Mouse (Mus musculus) ovary, adult 18-20 months (tissue): ENCODE results near the gene Ccdc84.
"Not testable (repeated sequence)": the region's sequence is repeated elsewhere in the genome, so short reads cannot be mapped to it uniquely, and the experiment has no call there.

Experiments used
- DNase-seq: peaks from one replicate; pipeline ENCODE4 v3.0.0; 2022; ENCODE audit warnings: low spot score, mixed read lengths

Gene Ccdc84

DNA sequence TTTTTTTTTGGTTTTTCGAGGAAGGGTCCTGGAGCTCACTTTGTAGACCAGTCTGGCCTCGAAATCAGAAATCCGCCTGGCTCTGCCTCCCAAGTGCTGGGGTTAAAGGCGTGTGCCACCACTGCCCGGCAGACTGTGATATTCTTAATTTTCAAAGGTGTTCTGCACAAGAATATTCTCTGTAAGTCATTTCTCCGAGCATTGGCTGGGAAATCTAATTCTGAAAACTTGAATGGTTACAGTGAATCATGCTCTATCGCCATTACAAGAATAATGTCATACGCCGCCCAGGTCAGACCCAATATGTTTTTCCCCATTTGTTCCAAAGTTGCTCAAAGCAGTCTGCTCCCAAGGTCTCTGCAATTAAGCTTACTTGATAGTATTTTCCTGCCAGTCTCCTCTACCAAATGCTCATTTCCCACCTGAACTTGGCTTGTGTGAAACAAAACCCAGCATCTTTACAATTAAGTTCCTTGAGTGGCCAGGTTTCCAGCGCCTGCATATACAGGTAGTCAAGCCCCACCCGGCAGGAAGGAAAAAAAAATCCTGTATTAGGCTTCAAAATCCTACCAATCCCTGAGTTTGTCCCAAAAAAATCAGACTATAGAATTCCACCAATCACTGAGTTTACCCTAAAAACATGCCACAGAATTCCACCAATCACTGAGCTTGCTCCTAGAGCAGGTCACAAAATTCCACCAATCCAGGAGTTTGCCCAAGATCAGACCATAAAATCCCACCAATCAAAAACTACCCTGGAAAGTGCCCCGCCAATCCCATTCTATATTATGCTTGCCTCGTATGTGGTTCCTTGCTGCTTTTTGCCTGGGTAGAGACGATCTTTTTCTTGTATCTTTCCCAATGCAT is at the start of gene Ccdc84:
Ccdc84 (minus strand) TSS at position 51 of the 867 bp plus-strand sequence.
- DNase-seq, result no peak

DNA sequence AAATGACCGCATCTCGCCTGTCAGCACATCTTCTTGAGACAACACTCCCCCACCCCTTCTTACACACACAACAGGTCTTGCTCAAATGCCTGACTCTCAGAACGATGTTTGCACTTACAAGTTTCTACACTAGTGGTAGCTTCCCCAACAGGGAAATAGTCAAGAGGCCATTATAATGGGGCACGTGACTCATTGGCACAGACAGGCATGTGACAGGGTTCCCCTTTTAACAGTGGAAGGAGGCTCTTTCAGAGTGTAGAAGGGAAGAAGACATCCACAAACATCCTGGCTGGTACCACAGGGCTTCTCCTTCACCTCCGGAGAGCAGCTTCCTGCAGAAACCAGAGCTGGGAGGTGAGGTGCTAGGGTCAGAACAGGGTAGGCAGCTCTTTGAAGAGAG is 43.6 kb upstream of the Ccdc84 start:
- no peak for DNase-seq

- DNase-seq, result no peak
These were observed 38.8 kb upstream of the Ccdc84 start for GRCm38 (mm10) chr9:44457035-44457742.

GRCm38 (mm10) chr9:44454891-44455220 is 36.5 kb upstream of the Ccdc84 start, which contains the start of gene Upk2:
Gene Upk2 (minus strand): TSS chr9:44454976.
- no peak for DNase-seq

DNA sequence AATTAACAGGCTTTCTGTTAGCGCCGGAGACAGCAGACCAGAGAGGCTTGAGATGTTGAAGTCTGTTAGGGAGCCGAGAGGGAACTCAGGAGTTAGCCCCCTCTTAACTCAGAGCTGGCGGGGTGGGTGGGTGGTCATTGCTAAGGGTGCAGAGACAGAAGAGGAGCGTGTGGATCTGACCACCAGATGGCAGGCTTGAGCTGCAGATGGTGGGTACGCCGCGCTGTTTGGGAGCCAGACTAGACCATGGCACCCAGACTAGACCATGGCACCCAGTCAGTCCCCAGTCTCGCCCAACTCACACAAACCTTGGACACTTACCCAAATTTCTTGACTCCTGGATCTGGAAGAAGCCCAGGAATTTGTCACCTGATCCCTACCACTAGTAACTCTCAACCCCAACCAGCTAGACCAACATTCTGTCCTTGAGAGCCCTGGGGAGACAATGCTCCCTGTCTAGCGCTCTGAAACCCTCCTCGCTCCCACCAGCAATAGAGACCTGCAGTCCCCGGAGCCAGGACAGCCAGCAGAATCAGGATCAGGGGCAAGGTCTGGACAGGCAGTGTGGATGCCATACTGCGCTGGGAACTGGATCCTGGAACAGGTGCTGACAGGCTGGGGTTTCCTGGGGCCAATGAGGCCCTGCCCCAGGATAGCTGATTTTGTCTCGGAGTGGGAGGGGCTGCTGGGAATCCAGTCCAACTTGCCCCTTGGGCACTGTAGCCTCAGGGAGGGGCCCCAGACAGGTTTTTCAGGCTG is 35.9 kb upstream of the Ccdc84 start:
- DNase-seq, result peak; percentile 34

- no peak for DNase-seq
These were observed 32.0 kb upstream of the Ccdc84 start for GRCm38 (mm10) chr9:44450387-44450786.

- DNase-seq, result not testable (repeated sequence)
These were observed 26.1 kb upstream of the Ccdc84 start for GRCm38 (mm10) chr9:44444402-44445025.

- DNase-seq, result no peak
These were observed 22.6 kb upstream of the Ccdc84 start, which contains the start of gene Foxr1 for GRCm38 (mm10) chr9:44440961-44441360. Gene Foxr1 (minus strand): TSS chr9:44441136.

DNA sequence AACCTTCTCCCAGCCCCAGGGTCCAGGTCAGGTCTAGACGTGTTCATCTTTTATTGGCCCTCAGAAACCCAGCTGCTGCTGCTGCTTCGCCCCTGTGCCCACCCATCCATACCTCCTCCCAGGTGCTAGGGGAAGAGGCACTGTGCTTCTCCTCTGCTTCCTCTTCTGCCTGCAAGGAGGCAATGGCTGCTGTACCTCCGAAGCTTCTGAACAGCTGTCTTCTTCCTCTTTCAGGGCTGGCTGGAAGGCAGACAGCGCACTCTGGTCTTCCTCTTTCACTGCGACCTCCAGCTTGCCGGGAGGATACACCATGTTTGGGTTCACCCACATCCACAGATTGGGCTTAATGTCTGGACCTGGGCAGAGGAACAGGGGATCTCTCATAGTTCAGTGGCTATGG is 17.4 kb upstream of the Ccdc84 start:
- no peak for DNase-seq

GRCm38 (mm10) chr9:44432577-44433185 is 14.3 kb upstream of the Ccdc84 start:
- DNase-seq, result no peak

GRCm38 (mm10) chr9:44423576-44423975 is 5.2 kb upstream of the Ccdc84 start:
- no peak for DNase-seq

DNA sequence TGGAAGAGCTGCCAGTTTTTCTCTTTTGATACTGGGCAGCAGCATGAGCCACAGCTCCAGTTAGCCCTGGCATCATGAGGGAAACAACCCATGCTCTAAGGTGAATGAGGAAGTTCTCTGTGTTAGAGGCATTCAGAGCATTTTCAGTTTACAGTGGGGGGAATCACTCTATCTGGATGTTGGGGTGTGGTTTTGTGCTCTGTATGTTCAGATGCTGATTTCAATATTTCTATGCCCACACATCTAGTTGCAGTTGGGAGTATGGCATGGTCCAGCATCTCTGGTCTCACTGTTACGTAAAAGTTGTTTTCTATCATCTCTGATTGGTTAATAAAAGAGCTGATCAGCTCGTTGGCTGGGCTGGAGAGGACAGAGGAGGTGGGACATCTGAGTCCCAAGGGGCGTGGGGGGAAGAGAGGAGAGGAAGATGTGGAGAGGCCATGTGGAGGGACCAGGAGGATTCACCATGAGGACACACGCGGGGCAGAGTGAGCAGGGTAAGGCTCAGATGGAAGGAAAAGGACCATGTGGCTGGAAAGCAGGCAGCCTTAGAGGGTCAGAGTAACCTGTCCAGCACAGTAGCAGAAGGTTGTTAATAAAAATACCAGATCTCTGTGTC is 2.0 kb upstream of the Ccdc84 start:
- DNase-seq, result no peak

DNA sequence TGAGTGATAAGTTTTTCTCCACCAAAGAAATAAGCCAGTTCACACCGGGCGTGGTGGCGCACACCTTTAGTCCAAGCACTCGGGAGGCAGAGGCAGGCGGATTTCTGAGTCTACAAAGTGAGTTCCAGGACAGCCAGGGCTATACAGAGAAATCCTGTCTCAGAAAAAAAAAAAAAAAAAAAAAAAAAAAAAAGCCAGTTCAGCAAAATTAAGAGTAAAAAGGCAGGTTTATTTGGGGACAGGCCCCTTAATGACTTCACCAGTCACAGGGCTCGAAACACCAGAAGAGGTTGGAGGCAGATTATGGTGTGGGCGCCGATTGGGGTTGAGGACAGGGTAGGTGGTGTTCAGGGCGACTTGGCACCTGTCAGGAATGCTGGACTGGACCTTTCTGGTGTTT is 1.4 kb upstream of the Ccdc84 start:
- DNase-seq, result not testable (repeated sequence)

DNA sequence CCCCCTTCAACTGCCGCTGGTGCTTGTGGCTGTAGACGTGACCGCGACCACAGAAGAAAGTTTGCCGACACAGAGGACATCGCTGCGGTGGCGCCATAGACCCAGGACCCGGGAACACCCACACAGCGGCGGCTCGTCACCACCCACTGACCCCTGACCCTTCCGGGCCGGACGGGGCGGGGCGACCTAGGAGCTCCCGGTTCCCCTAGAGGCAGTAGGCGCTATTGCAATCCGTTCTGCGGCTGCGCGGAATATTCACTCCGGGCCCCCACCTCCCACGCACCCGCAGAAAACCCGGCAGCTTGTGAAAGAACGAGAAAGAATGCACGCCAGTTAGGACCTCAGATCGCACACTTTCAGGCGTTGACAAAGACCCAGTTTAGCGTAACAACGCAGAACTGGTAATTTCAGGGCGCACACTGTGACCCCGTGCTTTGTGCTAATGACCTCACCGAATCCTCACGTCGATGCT is 441 bp downstream of the Ccdc84 start:
- DNase-seq, result peak; percentile 89

- DNase-seq, result peak; percentile 17
These were observed 1.0 kb downstream of the Ccdc84 start for GRCm38 (mm10) chr9:44417156-44417891.

DNA sequence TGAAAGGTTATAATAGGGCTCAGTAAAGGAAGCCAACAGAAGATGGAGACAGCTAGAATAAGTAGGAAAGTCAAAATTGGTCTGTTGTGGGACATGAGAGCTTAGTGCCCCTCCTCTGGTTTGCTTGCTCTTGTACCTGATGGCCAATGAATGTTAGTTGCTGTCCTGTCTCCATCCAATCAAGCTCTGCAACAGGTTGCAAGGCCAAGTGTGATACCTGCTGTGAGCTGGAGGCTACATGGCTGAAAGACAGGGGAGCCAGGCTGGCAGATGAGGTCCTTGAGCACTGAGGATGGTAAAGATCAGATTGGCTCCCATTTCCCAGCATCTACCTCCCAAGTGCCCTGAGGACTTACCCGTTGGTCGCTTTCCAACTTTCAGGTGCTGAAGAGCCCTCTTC is 5.6 kb downstream of the Ccdc84 start:
- no peak for DNase-seq

GRCm38 (mm10) chr9:44412306-44412705 is 6.1 kb downstream of the Ccdc84 start:
- DNase-seq, result no peak

GRCm38 (mm10) chr9:44411601-44412130 is 6.7 kb downstream of the Ccdc84 start:
- DNase-seq, result no peak

DNA sequence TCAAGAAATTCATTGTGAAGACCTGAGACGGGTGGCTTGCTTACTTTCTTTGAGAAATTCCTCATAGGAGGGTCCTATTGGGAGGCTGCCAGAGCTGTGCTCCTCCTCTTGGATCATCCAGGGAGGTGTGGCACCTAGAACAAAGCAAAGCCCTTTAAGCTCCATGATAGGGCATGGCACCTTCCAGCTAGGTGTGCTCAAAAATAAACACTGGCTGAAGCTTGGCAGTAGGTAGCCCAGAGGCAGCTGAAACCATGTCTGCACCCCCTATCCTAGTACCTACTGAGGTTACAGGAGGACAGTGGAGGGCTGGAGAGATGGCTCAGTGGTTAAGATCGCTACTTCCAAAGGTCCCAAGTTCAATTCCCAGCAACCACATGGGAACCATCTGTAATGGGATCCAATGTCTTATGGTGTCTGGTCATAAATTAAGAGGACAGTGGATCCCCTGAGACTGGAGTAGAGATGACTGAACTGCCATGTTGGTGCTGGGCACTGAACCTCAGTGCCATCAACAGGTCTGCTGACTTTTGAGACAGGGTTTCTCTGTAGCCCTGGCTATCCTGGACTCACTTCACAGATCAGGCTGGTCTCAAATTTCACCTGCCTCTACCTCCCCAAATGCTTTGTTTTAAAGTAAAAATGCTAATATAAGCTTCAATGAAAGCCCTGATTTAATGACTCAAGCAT is 7.6 kb downstream of the Ccdc84 start:
- DNase-seq, result no peak
